Mouse (Mus musculus) liver, embryonic 16.5 days (tissue): ENCODE measurements around the gene Gprasp1. TPM values are rescaled to one million over a fixed set of nuclear protein-coding genes. Genes with fewer than 3 reads are reported as not detected.
A peak's percentile ranks its signal among the peaks of the same experiment; 100 is the strongest.
"Not testable (repeated sequence)": the region's sequence is repeated elsewhere in the genome, so short reads cannot be mapped to it uniquely, and the experiment has no call there.

Source experiments
- ATAC-seq: fragments of 200-750 bp; cut with Nextera tagmentation; 2 replicates; pipeline ENCODE4 v1.8.0; 2017; ENCODE audit warnings: low read depth, mild to moderate bottlenecking, moderate number of reproducible peaks, moderate library complexity
- H3K27ac ChIP-seq: fragments of 300-500 bp; sonication (generic); 2 replicates; pipeline ENCODE4 v1.5.1; 2014; ENCODE audit warnings: mild to moderate bottlenecking, low read length
- H3K27me3 ChIP-seq: fragments of 300-500 bp; sonication (generic); 2 replicates; pipeline ENCODE4 v1.6.1; 2014; ENCODE audit warnings: low read depth, low read length, mixed read lengths; ENCODE audit not compliant: control insufficient read depth, insufficient read depth
- H3K36me3 ChIP-seq: fragments of 300-500 bp; sonication (generic); 2 replicates; pipeline ENCODE4 v1.6.1; 2014; ENCODE audit warnings: mild to moderate bottlenecking; ENCODE audit not compliant: control insufficient read depth, insufficient read depth
- H3K4me1 ChIP-seq: fragments of 300-500 bp; sonication (generic); 2 replicates; pipeline ENCODE4 v1.6.1; 2014; ENCODE audit warnings: low read depth, low read length, mixed read lengths; ENCODE audit not compliant: control insufficient read depth
- H3K4me2 ChIP-seq: fragments of 300-500 bp; sonication (generic); 2 replicates; pipeline ENCODE4 v1.6.1; 2014; ENCODE audit warnings: low read depth, low read length, mixed read lengths
- H3K4me3 ChIP-seq: fragments of 300-500 bp; sonication (generic); 2 replicates; pipeline ENCODE4 v1.5.1; 2014; ENCODE audit warnings: low read depth, mild to moderate bottlenecking, low read length
- H3K9ac ChIP-seq: fragments of 300-500 bp; sonication (generic); 2 replicates; pipeline ENCODE4 v1.6.1; 2014; ENCODE audit warnings: low read depth, low read length
- H3K9me3 ChIP-seq: fragments of 300-500 bp; sonication (generic); replicated peaks from 2 replicates; pipeline ENCODE4 v1.6.1; 2016; ENCODE audit warnings: low read length; ENCODE audit not compliant: control insufficient read depth
- WGBS: fragments of 180-500 bp; shearing (Covaris S2); extraction: QIAGEN DNeasy Blood & Tissue Kit; methylation state at CpG from one replicate; pipeline ENCODE4 v1.1.7; 2014; ENCODE audit not compliant: insufficient replicate concordance; 5-methylcytosine and 5-hydroxymethylcytosine counted together
- polyA plus RNA-seq: library from polyadenylated mRNA; unstranded; fragments of >200 nt; fragmentation: Nextera tagmentation; extraction: Ambion mirVana; gene quantifications from 2 replicates; pipeline ENCODE4 v1.2.1, GENCODE M21; 2015

Gprasp1 gene
- 6.5 and 6.7 TPM in 2 replicates for polyA plus RNA-seq

DNA sequence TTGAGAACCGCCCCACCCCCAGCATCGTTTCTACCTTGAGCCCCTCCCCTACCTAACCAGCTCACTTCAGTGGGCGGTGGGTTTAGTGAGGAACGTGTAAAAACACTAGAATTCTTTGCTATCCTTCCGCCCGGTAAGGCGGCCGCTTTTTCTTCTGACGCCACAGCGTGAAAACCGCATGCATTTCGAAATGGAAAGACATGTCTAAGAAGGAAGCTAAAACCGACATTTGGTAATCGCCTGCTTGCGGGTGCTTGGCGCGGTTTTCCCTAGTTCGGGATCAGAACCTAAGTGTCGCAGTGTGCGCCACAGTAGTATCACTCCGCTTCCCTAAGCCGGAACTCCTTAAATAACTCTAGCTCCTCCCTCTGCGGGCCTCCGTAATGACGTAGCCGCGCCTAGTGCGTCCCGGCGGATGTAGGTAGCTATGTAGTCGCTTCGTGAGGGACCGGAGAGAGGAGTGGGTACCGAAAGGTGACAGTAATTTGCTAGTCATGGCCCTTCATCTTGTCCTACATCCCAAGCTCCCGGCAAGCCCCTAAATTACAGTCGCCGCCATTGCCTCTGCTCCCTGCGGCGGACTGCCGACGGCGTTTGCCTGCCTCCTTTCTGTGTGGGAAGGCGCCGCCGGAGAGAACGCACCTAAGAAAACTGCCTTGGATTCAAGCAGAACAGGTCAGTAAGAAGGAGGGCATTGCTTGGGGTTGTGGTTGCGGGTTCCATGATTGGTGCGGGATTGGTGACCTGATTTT is at the start of gene Gprasp1, which contains the start of gene Armcx5:
TSS of gene Gprasp1 (plus strand) at position 430 of the 752 bp plus-strand sequence.
TSS of gene Armcx5 (plus strand) at position 430 of the 752 bp plus-strand sequence.
- H3K27me3 ChIP-seq = no peaks in the 10 kb centered on the region
- no peaks in the 10 kb centered on the region for H3K9me3 ChIP-seq
- 17% methylated on average over 48 of the region's 48 CpGs for WGBS
- H3K27ac ChIP-seq = peak within 1 kb of the TSS; percentile 50; the same call in 1 of the 2 replicates
- peak within 1 kb of the TSS; percentile 72 for H3K4me3 ChIP-seq
- peak; percentile 99 for ATAC-seq
- peak within 1 kb of the TSS; percentile 64 for H3K4me2 ChIP-seq
- H3K36me3 ChIP-seq = no peaks in the 10 kb centered on the region
- H3K9ac ChIP-seq = peak within 1 kb of the TSS; percentile 72
- H3K4me1 ChIP-seq = no peaks in the 10 kb centered on the region; the same call in 1 of the 2 replicates

DNA sequence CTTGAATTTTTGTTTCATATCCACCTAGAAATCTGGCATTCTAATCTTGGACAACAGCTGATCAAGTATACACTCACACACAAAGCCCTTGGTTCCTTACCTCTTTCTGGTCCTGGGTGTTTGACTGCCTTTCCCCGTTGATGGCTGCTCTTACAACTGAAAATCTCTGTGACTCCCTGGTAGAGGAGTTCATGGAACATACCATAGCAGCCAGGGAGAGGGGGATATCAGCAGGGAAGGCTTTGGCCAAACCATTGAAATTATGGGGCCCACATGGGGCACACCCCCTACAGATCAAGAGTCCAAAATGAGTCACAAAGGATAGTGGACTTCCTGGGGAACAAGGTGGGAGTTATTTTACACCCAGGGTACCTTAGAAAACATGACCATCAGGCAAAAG is 48.9 kb upstream of the Gprasp1 start, which contains the start of gene Tcp11x2:
TSS of gene Tcp11x2 (minus strand) at position 158 of the 400 bp plus-strand sequence.
- H3K4me3 ChIP-seq = no peak within 1 kb of the TSS
- no peak within 1 kb of the TSS for H3K4me2 ChIP-seq
- H3K9me3 ChIP-seq = no peaks in the 10 kb centered on the region
- no peaks in the 10 kb centered on the region for H3K4me1 ChIP-seq
- no peak for ATAC-seq
- no peak within 1 kb of the TSS for H3K27ac ChIP-seq
- no peaks in the 10 kb centered on the region for H3K36me3 ChIP-seq
- 33% methylated on average over 1 of the region's 1 CpGs for WGBS
- no peak within 1 kb of the TSS for H3K9ac ChIP-seq
- no peaks in the 10 kb centered on the region for H3K27me3 ChIP-seq

DNA sequence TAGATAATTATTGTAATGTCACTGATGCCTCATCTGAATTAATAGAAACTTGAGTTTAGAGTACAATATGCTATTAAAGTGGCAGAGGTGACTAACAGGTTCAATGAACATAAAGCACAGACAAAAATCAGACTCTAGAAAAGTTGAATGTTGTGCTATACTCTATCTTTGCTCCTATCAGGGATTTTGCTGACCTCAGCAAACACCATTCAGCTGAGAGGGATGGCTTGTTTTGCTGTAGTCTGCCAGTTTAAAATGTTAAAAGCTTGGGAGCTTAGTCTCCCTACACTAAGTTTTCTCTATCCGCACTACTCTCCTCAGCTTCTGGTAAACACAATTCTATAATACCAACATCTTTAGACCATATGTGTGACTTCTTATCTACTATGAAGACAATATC is 39.4 kb upstream of the Gprasp1 start:
- Histone ChIP-seq H3K27ac (no peak overlapping the region), H3K27me3 (no peaks in the 10 kb centered on the region), H3K9me3 (no peaks in the 10 kb centered on the region), H3K9ac (no peak overlapping the region), H3K36me3 (no peaks in the 10 kb centered on the region), H3K4me2 (no peak overlapping the region), H3K4me1 (no peaks in the 10 kb centered on the region), H3K4me3 (no peak overlapping the region)
- no peak for ATAC-seq
- WGBS = 71% methylated on average over 1 of the region's 1 CpGs

DNA sequence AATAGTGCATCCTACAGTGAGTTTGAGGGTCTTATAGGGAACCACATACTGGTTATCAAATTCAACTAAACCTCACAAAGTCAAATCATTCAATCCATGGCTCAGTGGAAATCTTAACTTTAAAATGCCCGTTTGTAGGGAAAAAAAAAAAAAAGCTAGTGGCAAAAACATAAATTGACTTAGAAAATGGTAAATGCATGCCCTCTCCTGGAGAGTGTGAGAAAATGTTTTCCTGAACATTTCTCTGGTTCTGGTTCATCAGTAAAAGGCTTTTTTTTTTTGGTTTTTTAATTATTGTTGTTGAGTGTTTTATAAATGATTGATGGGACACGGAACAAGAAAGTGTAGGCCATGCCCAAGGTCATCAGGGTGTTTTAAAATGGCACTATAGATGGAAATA is 38.2 kb upstream of the Gprasp1 start:
- H3K27ac ChIP-seq = no peak overlapping the region
- no peaks in the 10 kb centered on the region for H3K27me3 ChIP-seq
- H3K4me1 ChIP-seq = no peaks in the 10 kb centered on the region
- ATAC-seq = no peak
- H3K9me3 ChIP-seq = no peaks in the 10 kb centered on the region
- H3K4me3 ChIP-seq = no peak overlapping the region
- H3K4me2 ChIP-seq = no peak overlapping the region
- 40% methylated on average over 2 of the region's 2 CpGs for WGBS
- no peak overlapping the region for H3K9ac ChIP-seq
- no peaks in the 10 kb centered on the region for H3K36me3 ChIP-seq

DNA sequence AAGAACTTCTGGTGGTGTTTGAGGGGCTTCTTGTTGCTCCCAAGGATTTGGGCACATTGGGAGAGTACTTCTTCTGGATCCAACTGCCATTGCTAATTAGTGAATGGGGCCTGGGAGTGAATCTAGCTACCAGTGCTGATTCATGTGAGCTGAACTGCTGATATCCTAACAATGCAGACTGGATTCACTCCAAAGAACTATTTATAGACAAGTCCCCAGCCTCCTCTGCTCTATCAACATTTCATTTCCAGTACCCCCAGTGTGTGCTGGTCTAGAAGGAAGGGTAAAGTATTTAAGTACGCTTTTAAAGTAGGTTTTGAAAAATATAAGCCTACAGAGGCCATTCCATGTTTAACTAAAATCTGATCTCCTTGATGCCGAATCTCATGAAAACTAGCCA is 29.7 kb upstream of the Gprasp1 start:
- Histone ChIP-seq H3K27ac (no peak overlapping the region), H3K9me3 (no peaks in the 10 kb centered on the region), H3K4me3 (no peak overlapping the region), H3K9ac (no peak overlapping the region), H3K4me2 (no peak overlapping the region), H3K27me3 (no peaks in the 10 kb centered on the region), H3K36me3 (no peaks in the 10 kb centered on the region), H3K4me1 (no peaks in the 10 kb centered on the region)
- no peak for ATAC-seq
- 47% methylated on average over 2 of the region's 2 CpGs for WGBS

DNA sequence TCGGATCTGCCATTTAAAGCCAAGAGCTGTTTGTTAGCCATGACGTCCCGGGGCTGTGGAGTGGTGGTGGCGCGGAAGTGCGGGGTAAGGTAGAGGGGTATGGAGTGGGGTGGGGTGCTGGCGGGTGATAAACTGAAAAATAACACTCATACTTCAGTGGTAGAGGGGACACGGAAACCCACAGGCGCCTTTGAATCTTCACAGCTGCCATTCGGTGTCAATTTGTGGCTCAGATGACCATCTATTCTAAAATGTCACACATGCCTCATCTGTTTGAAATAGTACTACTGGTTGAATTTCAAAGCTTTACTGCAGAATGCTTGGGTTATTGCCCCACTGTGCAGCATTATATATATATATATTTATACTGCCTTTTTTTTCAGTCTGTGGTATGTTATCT is 17.4 kb upstream of the Gprasp1 start, which contains the start of gene Tmsb15a:
TSS of gene Tmsb15a (minus strand) at position 101 of the 400 bp plus-strand sequence.
- Histone ChIP-seq H3K27ac (no peak within 1 kb of the TSS), H3K36me3 (no peaks in the 10 kb centered on the region), H3K4me3 (no peak within 1 kb of the TSS), H3K9me3 (no peaks in the 10 kb centered on the region), H3K4me2 (no peak within 1 kb of the TSS), H3K9ac (no peak within 1 kb of the TSS), H3K27me3 (no peaks in the 10 kb centered on the region), H3K4me1 (no peaks in the 10 kb centered on the region)
- WGBS = 67% methylated on average over 10 of the region's 10 CpGs
- ATAC-seq = no peak

DNA sequence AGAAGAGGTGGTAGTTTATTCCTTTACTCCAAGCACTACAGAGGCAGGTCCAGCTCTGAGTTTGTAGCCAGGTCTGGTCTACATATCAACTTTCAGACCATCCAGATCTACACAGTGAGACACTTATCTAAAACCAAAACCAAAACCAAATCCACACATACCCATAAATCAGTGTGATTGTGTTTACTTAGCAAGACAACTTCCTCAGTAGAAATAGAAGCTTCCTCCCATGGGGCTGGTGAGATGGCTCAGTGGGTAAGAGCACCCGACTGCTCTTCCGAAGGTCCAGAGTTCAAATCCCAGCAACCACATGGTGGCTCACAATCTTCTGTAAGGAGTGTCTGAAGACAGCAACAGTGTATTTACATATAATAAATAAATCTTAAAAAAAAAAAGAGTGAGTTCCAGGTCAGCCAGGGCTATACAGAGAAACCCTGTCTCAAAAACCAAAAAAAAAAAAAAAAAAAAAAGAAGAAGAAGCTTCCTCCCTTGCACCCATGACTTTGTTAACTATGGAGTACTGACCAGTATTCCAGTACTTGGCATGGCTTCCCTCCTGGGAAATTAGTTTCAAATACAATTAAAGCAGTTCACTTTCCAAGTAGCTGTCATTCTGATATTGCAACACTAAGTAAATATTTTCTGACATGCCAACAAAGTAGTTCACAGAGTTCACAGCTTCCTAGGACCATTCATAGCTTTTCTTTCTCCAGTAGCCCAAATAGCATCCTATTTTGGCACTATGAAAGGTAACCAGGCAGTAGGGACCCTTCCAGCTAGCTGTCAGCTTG is 3.6 kb upstream of the Gprasp1 start:
- WGBS = 74% methylated on average over 2 of the region's 2 CpGs
- no peak overlapping the region for H3K9ac ChIP-seq
- no peak overlapping the region for H3K27ac ChIP-seq
- no peaks in the 10 kb centered on the region for H3K27me3 ChIP-seq
- H3K36me3 ChIP-seq = no peaks in the 10 kb centered on the region
- no peaks in the 10 kb centered on the region for H3K9me3 ChIP-seq
- no peak for ATAC-seq
- H3K4me3 ChIP-seq = no peak overlapping the region
- no peak overlapping the region for H3K4me2 ChIP-seq
- H3K4me1 ChIP-seq = no peaks in the 10 kb centered on the region; the same call in 1 of the 2 replicates

DNA sequence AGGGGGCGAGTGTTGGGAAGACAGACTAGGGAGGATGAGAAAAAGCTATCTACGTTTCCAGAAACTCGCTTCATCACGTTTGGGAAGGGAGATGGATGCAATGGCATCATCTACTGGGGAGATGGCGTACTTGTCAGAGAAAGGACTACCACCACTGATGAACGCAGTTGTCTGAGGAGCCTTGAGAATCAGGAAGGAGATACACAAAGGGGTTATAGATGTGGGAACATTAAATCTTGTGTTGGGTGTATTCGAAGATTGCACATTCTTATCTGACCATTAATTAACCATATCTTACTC is 473 bp downstream of the Gprasp1 start:
- 20% methylated on average over 7 of the region's 7 CpGs for WGBS
- ATAC-seq = 0 out of 2 replicates have a peak, but pooled peaks have one; percentile 7

DNA sequence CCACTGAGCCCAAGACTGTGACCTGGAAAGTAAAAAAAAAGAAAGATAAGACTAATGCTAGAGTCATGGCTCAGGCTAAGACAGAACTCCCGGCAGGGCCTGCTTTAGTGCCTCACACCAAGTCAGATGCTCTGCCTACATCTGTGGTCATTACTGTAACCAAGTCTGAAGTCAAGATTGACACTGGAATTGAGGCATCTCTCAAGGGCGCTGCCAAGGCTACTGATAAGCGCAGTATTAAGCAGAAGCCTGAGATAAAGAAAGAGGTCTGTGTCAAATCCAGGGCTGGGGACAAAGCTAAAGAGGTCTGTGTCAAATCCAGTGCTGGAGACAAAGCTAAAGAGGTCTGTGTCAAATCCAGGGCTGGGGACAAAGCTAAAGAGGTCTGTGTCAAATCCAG is 2.8 kb downstream of the Gprasp1 start:
- H3K36me3 ChIP-seq, H3K9ac ChIP-seq, H3K27ac ChIP-seq, H3K4me3 ChIP-seq, ATAC-seq, H3K4me1 ChIP-seq, H3K9me3 ChIP-seq, H3K4me2 ChIP-seq, H3K27me3 ChIP-seq: not testable (repeated sequence)
- 74% methylated on average over 3 of the region's 3 CpGs for WGBS

More for the DNA sequence above, 473 bp downstream of the Gprasp1 start:
- no peaks in the 10 kb centered on the region; the same call in 1 of the 2 replicates for H3K4me1 ChIP-seq
- peak overlapping the region; percentile 72 for H3K4me3 ChIP-seq
- peak overlapping the region; percentile 64 for H3K4me2 ChIP-seq
- H3K36me3 ChIP-seq = no peaks in the 10 kb centered on the region
- H3K27ac ChIP-seq = peak overlapping the region; percentile 41; the same call in 1 of the 2 replicates
- H3K9ac ChIP-seq = peak overlapping the region; percentile 72
- no peaks in the 10 kb centered on the region for H3K9me3 ChIP-seq
- no peaks in the 10 kb centered on the region for H3K27me3 ChIP-seq
